Mouse (Mus musculus) c-Kit-positive CD71-positive TER-119-negative erythroid progenitor cells, embryonic 14.5 days (primary cell): Measurements from ENCODE around the gene Gm31571.
"Not testable (repeated sequence)": the region's sequence is repeated elsewhere in the genome, so short reads cannot be mapped to it uniquely, and the experiment has no call there.

Experiments used
- DNase-seq: peaks from one replicate; pipeline ENCODE4 v3.0.0-alpha.2; 2013; ENCODE audit warnings: low read depth

The Gm31571 gene

GRCm38 (mm10) chrY:22051253-22051652 lies at the start of gene Gm31571:
Gene Gm31571, minus strand, starts transcription at chrY:22051353.
- not testable (repeated sequence) for DNase-seq
